Mouse (Mus musculus): Measurements from ENCODE around the gene Arid1b. TPM values are rescaled to one million over a fixed set of nuclear protein-coding genes. Genes with fewer than 3 reads are reported as not detected.

Arid1b gene
- polyA plus RNA-seq, 1 experiment from 2014 or later: 46.4 TPM

GRCm38 (mm10) chr17:5139553-5139952 lies 145.4 kb downstream of the Arid1b start:
- H3K27me3 ChIP-seq: no peaks in the 10 kb centered on the region
- CTCF ChIA-PET: interaction anchor here (1.2 to 1.4 kb wide), 2 partner anchors 22 to 47 kb away, joined by 3 to 4 read pairs; no protein-coding TSS in a partner anchor
- DNase-seq (ENCODE audit: low read depth, low spot score) (no peak), ATAC-seq (no peak)
- POLR2A ChIA-PET: interaction anchor here (1.7 kb wide), 1 partner anchor 144 kb away, joined by 4 read pairs; no protein-coding TSS in a partner anchor
- TF ChIP-seq CTCF (IDR thresholded peaks at IDR 0.05): no peak
- in situ Hi-C loops (cut with MboI; ENCODE audit: low pct_unique_long_range_greater_than_20kb): loop anchor here (5.0 kb wide), 1 partner anchor 77 kb away; no protein-coding TSS in a partner anchor

GRCm38 (mm10) chr17:5143735-5144439 lies 149.8 kb downstream of the Arid1b start:
- in situ Hi-C loops (cut with MboI; ENCODE audit: low pct_unique_long_range_greater_than_20kb): no loop called here
- TF ChIP-seq CTCF (IDR thresholded peaks at IDR 0.05): no peak
- POLR2A ChIA-PET: interaction anchor here (0.6 kb wide), 1 partner anchor 99 kb away, joined by 3 read pairs; no protein-coding TSS in a partner anchor
- ATAC-seq (no peak), DNase-seq (ENCODE audit: low read depth, low spot score) (no peak)
- CTCF ChIA-PET: no interaction called here
- H3K27me3 ChIP-seq: no peaks in the 10 kb centered on the region

- CTCF ChIA-PET: no interaction called here
- TF ChIP-seq CTCF (IDR thresholded peaks at IDR 0.05): no peak
- POLR2A ChIA-PET: no interaction called here
- in situ Hi-C loops (cut with MboI; ENCODE audit: low pct_unique_long_range_greater_than_20kb): no loop called here
- ATAC-seq (peak; percentile 84), DNase-seq (ENCODE audit: low read depth, low spot score) (peak; percentile 37)
- H3K27me3 ChIP-seq: no peaks in the 10 kb centered on the region
These were observed 156.5 kb downstream of the Arid1b start for GRCm38 (mm10) chr17:5150660-5151063.

GRCm38 (mm10) chr17:5151852-5152251 lies 157.7 kb downstream of the Arid1b start:
- DNase-seq (ENCODE audit: low read depth, low spot score): no peak
- CTCF ChIA-PET: interaction anchor here (1.7 kb wide), 1 partner anchor 13 kb away, joined by 6 read pairs; no protein-coding TSS in a partner anchor
- no peak for TF ChIP-seq CTCF (IDR thresholded peaks at IDR 0.05)
- POLR2A ChIA-PET: no interaction called here
- ATAC-seq: no peak
- in situ Hi-C loops (cut with MboI; ENCODE audit: low pct_unique_long_range_greater_than_20kb): no loop called here
- no peaks in the 10 kb centered on the region for H3K27me3 ChIP-seq

GRCm38 (mm10) chr17:5153461-5153860 lies 159.3 kb downstream of the Arid1b start:
- no peak for TF ChIP-seq CTCF (IDR thresholded peaks at IDR 0.05)
- H3K27me3 ChIP-seq: no peaks in the 10 kb centered on the region
- in situ Hi-C loops (cut with MboI; ENCODE audit: low pct_unique_long_range_greater_than_20kb): no loop called here
- DNase-seq (ENCODE audit: low read depth, low spot score) (no peak), ATAC-seq (no peak)
- ChIA-PET CTCF (no interaction called here), POLR2A (no interaction called here)

- H3K27me3 ChIP-seq: no peaks in the 10 kb centered on the region
- POLR2A ChIA-PET: no interaction called here
- CTCF ChIA-PET: no interaction called here
- in situ Hi-C loops (cut with MboI; ENCODE audit: low pct_unique_long_range_greater_than_20kb): no loop called here
- no peak for TF ChIP-seq CTCF (IDR thresholded peaks at IDR 0.05)
- ATAC-seq (no peak), DNase-seq (ENCODE audit: low read depth, low spot score) (no peak)
These were observed 160.2 kb downstream of the Arid1b start for GRCm38 (mm10) chr17:5154322-5154721.

GRCm38 (mm10) chr17:5157609-5158008 lies 163.5 kb downstream of the Arid1b start:
- CTCF ChIA-PET: interaction anchor here (1.9 kb wide), 1 partner anchor 12 kb away, joined by 6 read pairs; no protein-coding TSS in a partner anchor
- POLR2A ChIA-PET: interaction anchor here (0.6 kb wide), 1 partner anchor 229 kb away, joined by 4 read pairs; no protein-coding TSS in a partner anchor
- DNase-seq (ENCODE audit: low read depth, low spot score) (no peak), ATAC-seq (no peak)
- in situ Hi-C loops (cut with MboI; ENCODE audit: low pct_unique_long_range_greater_than_20kb): no loop called here
- no peak for TF ChIP-seq CTCF (IDR thresholded peaks at IDR 0.05)
- H3K27me3 ChIP-seq: no peaks in the 10 kb centered on the region

GRCm38 (mm10) chr17:5162525-5162924 lies 168.4 kb downstream of the Arid1b start:
- DNase-seq (ENCODE audit: low read depth, low spot score) (no peak), ATAC-seq (no peak)
- CTCF ChIA-PET: interaction anchor here (1.3 to 1.7 kb wide), 3 partner anchors 9 to 23 kb away, joined by 3 to 4 read pairs (median 4); no protein-coding TSS in a partner anchor
- POLR2A ChIA-PET: no interaction called here
- in situ Hi-C loops (cut with MboI; ENCODE audit: low pct_unique_long_range_greater_than_20kb): no loop called here
- no peaks in the 10 kb centered on the region for H3K27me3 ChIP-seq
- no peak for TF ChIP-seq CTCF (IDR thresholded peaks at IDR 0.05)

- H3K27me3 ChIP-seq: no peaks in the 10 kb centered on the region
- POLR2A ChIA-PET: interaction anchor here (0.7 kb wide), 1 partner anchor 92 kb away, joined by 3 read pairs; no protein-coding TSS in a partner anchor
- ATAC-seq (no peak), DNase-seq (ENCODE audit: low read depth, low spot score) (no peak)
- CTCF ChIA-PET: interaction anchor here (0.8 to 1.3 kb wide), 2 partner anchors 12 to 19 kb away, joined by 3 to 4 read pairs; no protein-coding TSS in a partner anchor
- in situ Hi-C loops (cut with MboI; ENCODE audit: low pct_unique_long_range_greater_than_20kb): no loop called here
- no peak for TF ChIP-seq CTCF (IDR thresholded peaks at IDR 0.05)
These were observed 169.2 kb downstream of the Arid1b start for GRCm38 (mm10) chr17:5163251-5163826.

GRCm38 (mm10) chr17:5164794-5165193 lies 170.7 kb downstream of the Arid1b start:
- ATAC-seq (no peak), DNase-seq (ENCODE audit: low read depth, low spot score) (no peak)
- in situ Hi-C loops (cut with MboI; ENCODE audit: low pct_unique_long_range_greater_than_20kb): no loop called here
- POLR2A ChIA-PET: no interaction called here
- no peaks in the 10 kb centered on the region for H3K27me3 ChIP-seq
- CTCF ChIA-PET: no interaction called here
- no peak for TF ChIP-seq CTCF (IDR thresholded peaks at IDR 0.05)

- ATAC-seq (no peak), DNase-seq (ENCODE audit: low read depth, low spot score) (no peak)
- H3K27me3 ChIP-seq: no peaks in the 10 kb centered on the region
- in situ Hi-C loops (cut with MboI; ENCODE audit: low pct_unique_long_range_greater_than_20kb): no loop called here
- POLR2A ChIA-PET: no interaction called here
- CTCF ChIA-PET: no interaction called here
- no peak for TF ChIP-seq CTCF (IDR thresholded peaks at IDR 0.05)
These were observed 171.2 kb downstream of the Arid1b start for GRCm38 (mm10) chr17:5165201-5165825.
